Mouse (Mus musculus): ENCODE measurements around the gene Igf2.

- TF ChIP-seq CTCF (IDR thresholded peaks at IDR 0.05; ENCODE audit: low read depth, low read length) (no peak), TAL1 (conservative IDR thresholded peaks at IDR 0.05; ENCODE audit: low read depth, low read length) (no peak), POLR2AphosphoS5 (IDR thresholded peaks at IDR 0.05; ENCODE audit: insufficient replicate concordance, low read depth, low read length) (no peak), GATA1 (IDR thresholded peaks at IDR 0.05; ENCODE audit: borderline replicate concordance, low read length) (no peak)
These were observed 10.6 kb downstream of the Igf2 start for GRCm38 (mm10) chr7:142656055-142656454.

Data from G1E (cell line).